Mouse (Mus musculus) erythroblast, embryonic 14.5 days (primary cell): ENCODE measurements around the gene Pomt1.

Experiments
- GATA1 ChIP-seq: IDR thresholded peaks from 2 replicates; pipeline ENCODE4 v1.6.1; 2012; ENCODE audit warnings: low read length, inconsistent platforms, mixed read lengths
- TAL1 ChIP-seq: IDR thresholded peaks from 3 replicates; pipeline ENCODE4 v1.6.1; 2012; ENCODE audit warnings: low read length, inconsistent platforms, mixed read lengths

GRCm38 (mm10) chr2:32248377-32249361 lies 12.3 kb downstream of the Pomt1 start:
- TF ChIP-seq TAL1, result no peak
- no peak for TF ChIP-seq GATA1
